Mouse (Mus musculus): ENCODE results near the gene Ms4a7. TPM values are rescaled to one million over a fixed set of nuclear protein-coding genes. Genes with fewer than 3 reads are reported as not detected.

Gene Ms4a7
- total RNA-seq, 1 experiment, result 0.36 TPM

DNA sequence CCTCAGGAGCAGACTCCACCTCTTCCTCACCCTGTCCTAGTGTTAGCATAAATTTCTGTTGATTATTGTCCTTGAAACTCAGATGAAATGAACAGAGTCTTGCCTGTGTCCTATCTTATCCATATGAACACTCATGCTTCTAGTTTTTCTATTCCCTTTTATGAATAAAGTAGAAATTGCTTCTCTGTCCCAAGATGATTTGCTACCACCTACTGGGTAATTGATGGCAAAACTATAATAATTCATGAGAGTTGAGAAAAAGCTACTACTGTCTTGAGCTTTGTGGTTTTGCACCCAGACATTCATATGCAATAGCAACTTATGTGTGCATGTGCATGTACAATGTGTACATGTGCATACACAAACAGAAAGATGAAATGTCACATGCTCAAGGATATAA lies 8.0 kb upstream of the Ms4a7 start:
- no peak for DNase-seq (ENCODE audit: low read depth, low spot score)
- Histone ChIP-seq H3K4me1 (ENCODE audit: control insufficient read depth in 2 of 2, insufficient read depth in 2 of 2, low read length in 2 of 2, poor library complexity in 1 of 2) (no peaks in the 10 kb centered on the region), H3K9ac (ENCODE audit: insufficient read depth, low read depth, low read length, poor library complexity, severe bottlenecking) (no peak overlapping the region), H3K9me3 (ENCODE audit: control insufficient read depth, insufficient read depth, low read depth, low read length) (no peaks in the 10 kb centered on the region), H3K4me3 (ENCODE audit: insufficient read depth in 1 of 2, low read depth in 1 of 2, low read length in 2 of 2, poor library complexity in 1 of 2, severe bottlenecking in 1 of 2) (no peak overlapping the region), H3K27ac (ENCODE audit: insufficient read depth, low read depth, low read length, poor library complexity, severe bottlenecking) (no peak overlapping the region), H3K36me3 (ENCODE audit: control insufficient read depth, insufficient read depth, low read length, poor library complexity, severe bottlenecking) (no peaks in the 10 kb centered on the region)
- in situ Hi-C loops (cut with MboI; ENCODE audit: low sequenced_read_pairs in 2 of 2, unreplicated experiment in 2 of 2), result loop anchor here in 1 of 2 experiments (10.0 kb wide), 1 partner anchor 159 kb away; no protein-coding TSS in a partner anchor
- TF ChIP-seq HCFC1 (IDR thresholded peaks at IDR 0.05; ENCODE audit: borderline replicate concordance, insufficient read depth, low read length) (no peak), CHD2 (IDR thresholded peaks at IDR 0.05; ENCODE audit: low read depth, low read length) (no peak), MAFK (IDR thresholded peaks at IDR 0.05; ENCODE audit: insufficient read depth, low read depth, low read length) (no peak), ZC3H11A (IDR thresholded peaks at IDR 0.05; ENCODE audit: borderline replicate concordance, low read depth, low read length) (no peak), ZNF384 (IDR thresholded peaks at IDR 0.05; ENCODE audit: low read depth, low read length) (no peak)

DNA sequence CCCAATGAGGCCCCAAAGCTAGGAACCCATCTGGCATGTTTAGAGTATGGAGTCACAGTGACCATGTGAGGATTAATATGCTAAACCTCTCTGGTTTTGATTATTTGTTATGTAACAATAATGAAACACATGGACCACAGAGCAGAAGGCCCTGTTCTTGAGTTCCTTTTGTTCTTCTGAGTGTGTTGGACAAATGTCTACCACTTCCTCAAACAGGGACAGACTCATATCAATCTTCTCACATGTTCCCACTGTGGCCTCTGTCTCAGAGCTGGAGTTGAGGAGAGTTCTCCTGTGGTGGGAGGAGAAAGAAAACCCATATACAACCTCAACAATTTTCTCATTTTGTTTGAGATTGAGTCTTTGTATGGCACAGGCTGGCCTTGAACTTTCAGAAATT lies 7.2 kb upstream of the Ms4a7 start:
- in situ Hi-C loops (cut with MboI; ENCODE audit: low sequenced_read_pairs in 2 of 2, unreplicated experiment in 2 of 2), result loop anchor here in 1 of 2 experiments (10.0 kb wide), 1 partner anchor 158 kb away; no protein-coding TSS in a partner anchor
- H3K27ac ChIP-seq (ENCODE audit: insufficient read depth, low read depth, low read length, poor library complexity, severe bottlenecking), result no peak overlapping the region
- H3K9me3 ChIP-seq (ENCODE audit: control insufficient read depth, insufficient read depth, low read depth, low read length), result no peaks in the 10 kb centered on the region
- no peak overlapping the region for H3K9ac ChIP-seq (ENCODE audit: insufficient read depth, low read depth, low read length, poor library complexity, severe bottlenecking)
- H3K4me3 ChIP-seq (ENCODE audit: insufficient read depth in 1 of 2, low read depth in 1 of 2, low read length in 2 of 2, poor library complexity in 1 of 2, severe bottlenecking in 1 of 2), result no peak overlapping the region
- no peak for DNase-seq (ENCODE audit: low read depth, low spot score)
- no peaks in the 10 kb centered on the region for H3K36me3 ChIP-seq (ENCODE audit: control insufficient read depth, insufficient read depth, low read length, poor library complexity, severe bottlenecking)
- TF ChIP-seq MAFK (IDR thresholded peaks at IDR 0.05; ENCODE audit: insufficient read depth, low read depth, low read length), result no peak
- TF ChIP-seq ZC3H11A (IDR thresholded peaks at IDR 0.05; ENCODE audit: borderline replicate concordance, low read depth, low read length), result no peak
- TF ChIP-seq ZNF384 (IDR thresholded peaks at IDR 0.05; ENCODE audit: low read depth, low read length), result no peak
- no peak for TF ChIP-seq HCFC1 (IDR thresholded peaks at IDR 0.05; ENCODE audit: borderline replicate concordance, insufficient read depth, low read length)
- TF ChIP-seq CHD2 (IDR thresholded peaks at IDR 0.05; ENCODE audit: low read depth, low read length), result no peak
- no peaks in the 10 kb centered on the region for H3K4me1 ChIP-seq (ENCODE audit: control insufficient read depth in 2 of 2, insufficient read depth in 2 of 2, low read length in 2 of 2, poor library complexity in 1 of 2)

- in situ Hi-C loops (cut with MboI; ENCODE audit: low sequenced_read_pairs in 2 of 2, unreplicated experiment in 2 of 2), result no loop called here
- Histone ChIP-seq H3K36me3 (ENCODE audit: control insufficient read depth, insufficient read depth, low read length, poor library complexity, severe bottlenecking) (no peaks in the 10 kb centered on the region), H3K4me3 (ENCODE audit: insufficient read depth in 1 of 2, low read depth in 1 of 2, low read length in 2 of 2, poor library complexity in 1 of 2, severe bottlenecking in 1 of 2) (no peak overlapping the region), H3K9me3 (ENCODE audit: control insufficient read depth, insufficient read depth, low read depth, low read length) (no peaks in the 10 kb centered on the region), H3K9ac (ENCODE audit: insufficient read depth, low read depth, low read length, poor library complexity, severe bottlenecking) (no peak overlapping the region), H3K27ac (ENCODE audit: insufficient read depth, low read depth, low read length, poor library complexity, severe bottlenecking) (no peak overlapping the region), H3K4me1 (ENCODE audit: control insufficient read depth in 2 of 2, insufficient read depth in 2 of 2, low read length in 2 of 2, poor library complexity in 1 of 2) (peaks cover 4 to 13% of the 10 kb centered on the region in 2 experiments; a peak in 3 of 4 replicates)
- no peak for DNase-seq (ENCODE audit: low read depth, low spot score)
- no peak for TF ChIP-seq ZNF384 (IDR thresholded peaks at IDR 0.05; ENCODE audit: low read depth, low read length)
- 0 out of 2 replicates have a peak, but pooled peaks have one; percentile 58 for TF ChIP-seq MAFK (IDR thresholded peaks at IDR 0.05; ENCODE audit: insufficient read depth, low read depth, low read length)
Observed at GRCm38 (mm10) chr19:11321123-11321522, 14.8 kb downstream of the Ms4a7 start.

DNA sequence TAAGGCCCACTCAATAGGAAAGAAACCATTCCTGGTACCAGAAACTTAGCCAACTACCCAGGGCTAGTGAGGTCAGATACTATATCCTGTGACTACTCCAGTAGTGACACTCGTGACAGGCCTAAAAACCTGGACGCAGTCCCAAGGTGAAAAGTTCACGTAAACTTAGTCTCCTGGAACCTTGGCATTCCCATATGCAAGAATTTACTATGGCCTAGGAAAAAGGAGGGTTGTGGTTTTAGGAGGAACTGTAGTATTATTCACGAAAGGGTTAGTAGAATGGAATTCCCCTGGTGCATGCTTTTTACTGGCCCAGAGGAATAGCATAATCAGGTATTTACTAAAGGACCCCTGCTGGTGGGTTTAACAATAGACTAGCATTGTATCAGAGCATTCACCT lies 19.2 kb downstream of the Ms4a7 start:
- H3K36me3 ChIP-seq (ENCODE audit: control insufficient read depth, insufficient read depth, low read length, poor library complexity, severe bottlenecking), result no peaks in the 10 kb centered on the region
- H3K4me3 ChIP-seq (ENCODE audit: insufficient read depth in 1 of 2, low read depth in 1 of 2, low read length in 2 of 2, poor library complexity in 1 of 2, severe bottlenecking in 1 of 2), result no peak overlapping the region
- 0 out of 4 replicates have a peak, but pooled peaks cover 2 to 3% of the 10 kb centered on the region in 2 experiments for H3K4me1 ChIP-seq (ENCODE audit: control insufficient read depth in 2 of 2, insufficient read depth in 2 of 2, low read length in 2 of 2, poor library complexity in 1 of 2)
- H3K9ac ChIP-seq (ENCODE audit: insufficient read depth, low read depth, low read length, poor library complexity, severe bottlenecking), result no peak overlapping the region
- no peak overlapping the region for H3K27ac ChIP-seq (ENCODE audit: insufficient read depth, low read depth, low read length, poor library complexity, severe bottlenecking)
- in situ Hi-C loops (cut with MboI; ENCODE audit: low sequenced_read_pairs in 2 of 2, unreplicated experiment in 2 of 2), result no loop called here
- no peaks in the 10 kb centered on the region for H3K9me3 ChIP-seq (ENCODE audit: control insufficient read depth, insufficient read depth, low read depth, low read length)
- no peak for DNase-seq (ENCODE audit: low read depth, low spot score)
- TF ChIP-seq MAFK (IDR thresholded peaks at IDR 0.05; ENCODE audit: insufficient read depth, low read depth, low read length) (no peak), HCFC1 (IDR thresholded peaks at IDR 0.05; ENCODE audit: borderline replicate concordance, insufficient read depth, low read length) (no peak), ZC3H11A (IDR thresholded peaks at IDR 0.05; ENCODE audit: borderline replicate concordance, low read depth, low read length) (no peak), CHD2 (IDR thresholded peaks at IDR 0.05; ENCODE audit: low read depth, low read length) (no peak), ZNF384 (IDR thresholded peaks at IDR 0.05; ENCODE audit: low read depth, low read length) (no peak)

- no peak for DNase-seq (ENCODE audit: low read depth, low spot score)
- Histone ChIP-seq H3K9me3 (ENCODE audit: control insufficient read depth, insufficient read depth, low read depth, low read length) (no peaks in the 10 kb centered on the region), H3K27ac (ENCODE audit: insufficient read depth, low read depth, low read length, poor library complexity, severe bottlenecking) (no peak within 1 kb of the TSS), H3K4me1 (ENCODE audit: control insufficient read depth in 2 of 2, insufficient read depth in 2 of 2, low read length in 2 of 2, poor library complexity in 1 of 2) (0 out of 4 replicates have a peak, but pooled peaks cover 2 to 3% of the 10 kb centered on the region in 2 experiments), H3K4me3 (ENCODE audit: insufficient read depth in 1 of 2, low read depth in 1 of 2, low read length in 2 of 2, poor library complexity in 1 of 2, severe bottlenecking in 1 of 2) (no peak within 1 kb of the TSS), H3K36me3 (ENCODE audit: control insufficient read depth, insufficient read depth, low read length, poor library complexity, severe bottlenecking) (no peaks in the 10 kb centered on the region), H3K9ac (ENCODE audit: insufficient read depth, low read depth, low read length, poor library complexity, severe bottlenecking) (no peak within 1 kb of the TSS)
- in situ Hi-C loops (cut with MboI; ENCODE audit: low sequenced_read_pairs in 2 of 2, unreplicated experiment in 2 of 2), result no loop called here
- TF ChIP-seq MAFK (IDR thresholded peaks at IDR 0.05; ENCODE audit: insufficient read depth, low read depth, low read length) (no peak), ZC3H11A (IDR thresholded peaks at IDR 0.05; ENCODE audit: borderline replicate concordance, low read depth, low read length) (no peak), ZNF384 (IDR thresholded peaks at IDR 0.05; ENCODE audit: low read depth, low read length) (no peak), CHD2 (IDR thresholded peaks at IDR 0.05; ENCODE audit: low read depth, low read length) (no peak), HCFC1 (IDR thresholded peaks at IDR 0.05; ENCODE audit: borderline replicate concordance, insufficient read depth, low read length) (no peak)
Observed at GRCm38 (mm10) chr19:11314354-11314753, 21.6 kb downstream of the Ms4a7 start, which contains the start of gene Ms4a14. Gene Ms4a14 (minus strand): TSS chr19:11314454.

All from ES-E14 (cell line).